Mouse (Mus musculus) right cerebral cortex, adult 18-20 months (tissue): ENCODE results near the gene Doc2a.
"Not testable (repeated sequence)": the region's sequence is repeated elsewhere in the genome, so short reads cannot be mapped to it uniquely, and the experiment has no call there.

Source experiments
- DNase-seq: peaks from one replicate; pipeline ENCODE4 v3.0.0; 2022; ENCODE audit warnings: mixed read lengths

Gene Doc2a

GRCm38 (mm10) chr7:126869780-126870519, 22.7 kb downstream of the Doc2a start:
- no peak for DNase-seq

- no peak for DNase-seq
Observed at GRCm38 (mm10) chr7:126870520-126870891, 23.3 kb downstream of the Doc2a start.

GRCm38 (mm10) chr7:126877239-126877638, 30.0 kb downstream of the Doc2a start:
- no peak for DNase-seq

GRCm38 (mm10) chr7:126881040-126881439, 33.8 kb downstream of the Doc2a start:
- DNase-seq: no peak

- DNase-seq: no peak
Observed at GRCm38 (mm10) chr7:126883731-126884181, 36.5 kb downstream of the Doc2a start.

GRCm38 (mm10) chr7:126884286-126885164, 37.3 kb downstream of the Doc2a start, which contains the start of gene Taok2:
Gene Taok2 (minus strand): TSS chr7:126884703.
- peak; percentile 99 for DNase-seq

GRCm38 (mm10) chr7:126887281-126887680, 40.1 kb downstream of the Doc2a start:
- DNase-seq: no peak

- DNase-seq: no peak
Observed at GRCm38 (mm10) chr7:126888852-126889251, 41.6 kb downstream of the Doc2a start.

GRCm38 (mm10) chr7:126896912-126897311, 49.7 kb downstream of the Doc2a start:
- no peak for DNase-seq

- DNase-seq: no peak
Observed at GRCm38 (mm10) chr7:126897390-126898101, 50.3 kb downstream of the Doc2a start.

GRCm38 (mm10) chr7:126898102-126898990, 51.1 kb downstream of the Doc2a start:
- peak; percentile 96 for DNase-seq

- DNase-seq: not testable (repeated sequence)
Observed at GRCm38 (mm10) chr7:126899781-126900180, 52.6 kb downstream of the Doc2a start.
